Mouse (Mus musculus): Measurements from ENCODE around the gene Kmt2c. TPM values are rescaled to one million over a fixed set of nuclear protein-coding genes. Genes with fewer than 3 reads are reported as not detected.
A peak's percentile ranks its signal among the peaks of the same experiment; 100 is the strongest.
"Not testable (repeated sequence)": the region's sequence is repeated elsewhere in the genome, so short reads cannot be mapped to it uniquely, and the experiment has no call there.

Gene Kmt2c
- polyA plus RNA-seq, 1 experiment = 42.6 TPM

GRCm38 (mm10) chr5:25243101-25243500 lies 255.5 kb downstream of the Kmt2c start:
- H3K27ac ChIP-seq (ENCODE audit: control insufficient read depth, insufficient read depth, low read length) = no peak overlapping the region
- no peak for TF ChIP-seq POLR2A (IDR thresholded peaks at IDR 0.05; ENCODE audit: control insufficient read depth, extremely low read depth, insufficient read depth, low read length, poor library complexity)
- TF ChIP-seq CTCF (IDR thresholded peaks at IDR 0.05; ENCODE audit: borderline replicate concordance, control insufficient read depth, extremely low read depth, insufficient read depth, low read length, poor library complexity) = no peak
- no peak for DNase-seq
- no peak overlapping the region for H3K4me3 ChIP-seq (ENCODE audit: control insufficient read depth, insufficient read depth, low read length)
- H3K4me1 ChIP-seq (replicated peaks; ENCODE audit: control insufficient read depth, insufficient read depth, low read length) = no peaks in the 10 kb centered on the region
- WGBS = 77% methylated on average over 6 of the region's 6 CpGs
- no peaks in the 10 kb centered on the region for H3K27me3 ChIP-seq (ENCODE audit: control insufficient read depth, insufficient read depth, low read length)
- no peaks in the 10 kb centered on the region for H3K36me3 ChIP-seq (ENCODE audit: control insufficient read depth, insufficient read depth, low read length)

DNA sequence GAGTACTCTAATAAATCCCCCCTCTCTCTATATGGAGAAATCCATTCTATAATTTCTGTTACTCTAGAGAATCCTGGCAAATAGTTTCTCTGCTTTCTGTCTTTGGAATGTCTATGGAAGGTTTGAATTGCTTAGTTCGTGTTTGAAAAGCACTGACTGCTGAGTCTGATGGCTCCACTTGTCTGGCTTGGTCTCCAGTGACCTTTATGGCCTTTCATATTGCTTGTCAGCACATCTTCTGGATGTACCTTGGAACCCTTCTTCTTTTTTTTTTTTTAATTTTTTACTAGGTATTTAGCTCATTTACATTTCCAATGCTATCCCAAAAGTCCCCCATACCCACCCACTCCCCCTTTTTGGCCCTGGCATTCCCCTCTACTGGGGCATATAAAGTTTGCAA lies 274.2 kb downstream of the Kmt2c start:
- H3K36me3 ChIP-seq (ENCODE audit: control insufficient read depth, insufficient read depth, low read length); DNase-seq; H3K27ac ChIP-seq (ENCODE audit: control insufficient read depth, insufficient read depth, low read length); H3K27me3 ChIP-seq (ENCODE audit: control insufficient read depth, insufficient read depth, low read length); H3K4me1 ChIP-seq (replicated peaks; ENCODE audit: control insufficient read depth, insufficient read depth, low read length); H3K4me3 ChIP-seq (ENCODE audit: control insufficient read depth, insufficient read depth, low read length): not testable (repeated sequence)
- WGBS = 96% methylated on average over 1 of the region's 1 CpGs

DNA sequence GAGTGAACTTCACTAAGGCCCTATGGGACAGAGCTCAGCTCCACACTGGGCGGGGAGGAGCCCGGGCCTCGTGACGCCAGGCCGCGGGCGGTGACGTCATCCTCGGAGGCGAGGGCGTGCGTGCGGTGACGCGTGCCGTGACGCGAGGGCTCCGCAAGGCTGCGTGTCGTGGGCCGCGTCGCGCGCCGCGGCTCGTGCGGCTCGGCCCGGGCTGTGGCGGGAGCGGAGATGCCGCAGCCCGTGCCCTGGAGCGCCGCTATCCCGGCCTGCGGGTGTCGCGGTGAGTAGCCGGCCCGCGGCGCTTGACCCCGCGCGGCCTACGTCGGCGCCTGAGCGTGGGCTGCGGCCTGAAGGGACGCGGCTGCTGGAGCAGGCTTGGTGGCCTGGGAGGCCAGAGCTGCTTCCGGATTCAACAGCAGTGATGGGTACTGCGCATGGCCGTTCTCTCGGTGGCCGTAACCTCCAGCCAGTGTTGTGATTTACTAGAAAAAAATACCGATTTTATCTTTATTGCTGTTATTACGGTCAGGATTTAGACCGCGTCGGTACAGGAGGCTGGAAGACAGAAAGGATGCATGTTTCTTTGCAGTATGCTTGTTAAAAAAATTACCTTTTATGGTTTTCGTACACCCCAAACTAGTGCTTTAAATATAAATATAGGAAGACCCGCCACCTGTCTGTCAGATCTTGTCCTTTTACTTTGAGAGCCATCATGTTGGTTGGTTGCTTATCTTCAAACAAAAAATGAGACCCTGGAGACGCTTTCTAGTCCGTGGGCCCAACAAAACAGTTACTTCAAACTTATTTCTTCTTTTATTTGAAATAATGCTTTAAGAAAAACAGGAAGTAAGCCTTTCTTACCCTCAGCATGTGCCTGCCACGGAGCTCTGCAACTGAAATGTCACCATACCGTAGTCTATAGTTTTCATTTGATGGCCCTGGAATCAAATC lies 275.6 kb downstream of the Kmt2c start, which contains the start of gene E130116L18Rik:
TSS of gene E130116L18Rik (minus strand) at position 402 of the 951 bp plus-strand sequence.
- Histone ChIP-seq H3K4me1 (replicated peaks; ENCODE audit: control insufficient read depth, insufficient read depth, low read length) (no peaks in the 10 kb centered on the region), H3K27me3 (ENCODE audit: control insufficient read depth, insufficient read depth, low read length) (no peaks in the 10 kb centered on the region), H3K4me3 (ENCODE audit: control insufficient read depth, insufficient read depth, low read length) (peak within 1 kb of the TSS; percentile 56), H3K27ac (ENCODE audit: control insufficient read depth, insufficient read depth, low read length) (no peak within 1 kb of the TSS), H3K36me3 (ENCODE audit: control insufficient read depth, insufficient read depth, low read length) (no peaks in the 10 kb centered on the region)
- TF ChIP-seq POLR2A (IDR thresholded peaks at IDR 0.05; ENCODE audit: control insufficient read depth, extremely low read depth, insufficient read depth, low read length, poor library complexity) (peak; percentile 57; the same call in 1 of the 2 replicates), CTCF (IDR thresholded peaks at IDR 0.05; ENCODE audit: borderline replicate concordance, control insufficient read depth, extremely low read depth, insufficient read depth, low read length, poor library complexity) (0 out of 2 replicates have a peak, but pooled peaks have one; percentile 50)
- peak; percentile 81 for DNase-seq
- WGBS = 1% methylated on average over 72 of the region's 72 CpGs

Other genes starting within 250 kb of the Kmt2c start
- gene Cct8l1, start 17.3 kb upstream of the Kmt2c start, polyA plus RNA-seq (2012; rRNA removed) = 0.08 TPM in 2 replicates
- gene Xrcc2, start 207.0 kb upstream of the Kmt2c start, polyA plus RNA-seq (2012; rRNA removed) = 10.6 and 12.8 TPM in 2 replicates